Mouse (Mus musculus): ENCODE measurements around the gene Car6. TPM values are rescaled to one million over a fixed set of nuclear protein-coding genes. Genes with fewer than 3 reads are reported as not detected.
A peak's percentile ranks its signal among the peaks of the same experiment; 100 is the strongest.

Gene Car6
- polyA plus RNA-seq, 1 experiment from 2014 or later: not detected

DNA sequence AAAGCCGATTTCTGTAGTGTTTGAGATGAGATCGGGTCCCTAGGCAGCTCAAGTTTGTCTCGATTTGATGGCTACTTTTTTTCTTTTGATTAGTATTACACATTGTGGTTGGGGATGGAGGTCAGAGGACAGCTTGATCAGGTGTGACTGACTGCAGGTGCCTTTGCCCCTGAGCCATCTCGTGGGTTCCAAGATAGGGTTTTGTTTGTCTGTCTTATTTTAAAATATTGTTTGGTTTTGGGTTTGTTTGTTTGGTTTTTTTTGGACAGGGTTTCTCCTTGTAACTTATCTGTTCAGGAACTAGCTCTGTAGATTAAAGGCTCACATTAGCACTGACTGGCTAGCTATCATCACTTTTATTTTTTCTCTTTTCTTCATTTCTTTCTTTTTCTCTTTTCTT lies 34.5 kb upstream of the Car6 start:
- peaks cover 5% of the 10 kb centered on the region for H3K36me3 ChIP-seq (ENCODE audit: control insufficient read depth, insufficient read depth, low read length)
- no peaks in the 10 kb centered on the region for H3K9me3 ChIP-seq (ENCODE audit: control insufficient read depth, low read depth, low read length)
- H3K27ac ChIP-seq (ENCODE audit: low read length): peak overlapping the region; percentile 35; the same call in 1 of the 2 replicates
- peaks cover 29% of the 10 kb centered on the region for H3K4me1 ChIP-seq (ENCODE audit: control insufficient read depth, insufficient read depth, low read length)
- H3K4me2 ChIP-seq (replicated peaks; ENCODE audit: low read depth, low read length): no peak overlapping the region
- no peak overlapping the region for H3K4me3 ChIP-seq (ENCODE audit: low read depth, low read length)
- ATAC-seq (ENCODE audit: insufficient number of reproducible peaks, insufficient read depth, low FRiP score, low read depth): no peak
- 83% methylated on average over 4 of the region's 4 CpGs for WGBS
- H3K27me3 ChIP-seq (ENCODE audit: control insufficient read depth, insufficient read depth, low read length): no peaks in the 10 kb centered on the region
- no peak overlapping the region for H3K9ac ChIP-seq (replicated peaks; ENCODE audit: low read depth, low read length)

DNA sequence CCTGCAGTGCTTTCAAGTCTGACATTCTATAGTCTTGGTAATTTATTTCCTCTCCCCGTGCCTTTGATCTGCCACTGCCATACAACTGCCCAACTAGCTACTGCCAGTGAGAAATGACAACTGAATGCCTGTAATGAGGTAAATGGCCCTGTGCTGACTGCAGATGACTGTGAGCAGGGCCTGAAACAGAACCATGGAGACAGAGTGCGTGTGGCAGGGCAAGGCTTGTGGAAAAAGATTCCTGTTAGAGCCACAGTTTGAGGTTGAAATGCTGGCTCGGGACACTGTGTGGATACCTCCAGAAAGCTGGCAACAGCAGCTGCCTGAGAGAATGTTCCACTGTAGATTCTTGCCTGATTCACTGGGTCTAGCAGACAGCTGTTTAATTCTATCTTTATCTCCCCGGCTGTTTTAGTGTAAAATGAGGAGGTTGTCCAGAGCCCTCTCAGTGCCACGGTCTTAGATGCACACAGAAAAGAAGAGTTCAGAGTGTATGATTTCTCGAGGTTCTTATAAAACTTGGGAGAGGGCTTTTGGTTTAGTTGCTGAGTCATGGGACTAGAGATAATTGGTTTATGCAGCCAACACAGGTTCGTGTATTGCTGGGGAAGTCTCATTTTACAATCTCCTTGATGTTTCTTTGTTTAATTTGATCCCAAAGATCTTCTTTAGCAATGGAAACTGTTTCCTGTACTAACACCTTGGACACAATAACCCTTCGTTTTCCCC lies 33.6 kb upstream of the Car6 start:
- peaks cover 35% of the 10 kb centered on the region for H3K4me1 ChIP-seq (ENCODE audit: control insufficient read depth, insufficient read depth, low read length)
- no peak for ATAC-seq (ENCODE audit: insufficient number of reproducible peaks, insufficient read depth, low FRiP score, low read depth)
- H3K4me3 ChIP-seq (ENCODE audit: low read depth, low read length): no peak overlapping the region
- no peak overlapping the region for H3K9ac ChIP-seq (replicated peaks; ENCODE audit: low read depth, low read length)
- 38% methylated on average over 8 of the region's 8 CpGs for WGBS
- no peak overlapping the region for H3K4me2 ChIP-seq (replicated peaks; ENCODE audit: low read depth, low read length)
- peak overlapping the region; percentile 35; the same call in 1 of the 2 replicates for H3K27ac ChIP-seq (ENCODE audit: low read length)
- H3K36me3 ChIP-seq (ENCODE audit: control insufficient read depth, insufficient read depth, low read length): no peaks in the 10 kb centered on the region
- no peaks in the 10 kb centered on the region for H3K27me3 ChIP-seq (ENCODE audit: control insufficient read depth, insufficient read depth, low read length)
- no peaks in the 10 kb centered on the region for H3K9me3 ChIP-seq (ENCODE audit: control insufficient read depth, low read depth, low read length)

DNA sequence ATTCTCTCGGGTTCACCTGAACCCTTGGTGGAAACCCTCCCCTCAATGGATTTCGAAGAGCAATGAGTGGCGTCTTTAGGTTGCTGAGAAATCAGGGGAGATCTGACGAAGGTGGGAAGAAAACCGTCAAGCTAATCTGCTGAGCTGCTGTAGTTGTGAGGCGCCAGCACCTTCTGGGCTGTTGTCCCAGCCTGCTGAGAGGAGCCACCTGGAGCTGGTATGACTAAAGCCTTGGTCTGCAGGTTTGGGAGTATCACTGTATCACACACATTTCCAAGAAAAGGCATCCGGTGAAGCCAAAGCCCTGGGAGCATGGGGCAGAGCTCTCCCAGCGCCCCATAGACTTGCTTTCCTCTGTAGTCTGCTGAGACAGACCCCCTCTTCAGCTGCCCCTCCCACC lies 30.7 kb upstream of the Car6 start:
- Histone ChIP-seq H3K9ac (replicated peaks; ENCODE audit: low read depth, low read length) (no peak overlapping the region), H3K4me1 (ENCODE audit: control insufficient read depth, insufficient read depth, low read length) (peaks cover 19% of the 10 kb centered on the region), H3K36me3 (ENCODE audit: control insufficient read depth, insufficient read depth, low read length) (no peaks in the 10 kb centered on the region), H3K4me2 (replicated peaks; ENCODE audit: low read depth, low read length) (no peak overlapping the region), H3K4me3 (ENCODE audit: low read depth, low read length) (no peak overlapping the region), H3K9me3 (ENCODE audit: control insufficient read depth, low read depth, low read length) (no peaks in the 10 kb centered on the region), H3K27me3 (ENCODE audit: control insufficient read depth, insufficient read depth, low read length) (no peaks in the 10 kb centered on the region), H3K27ac (ENCODE audit: low read length) (peak overlapping the region; percentile 39; the same call in 1 of the 2 replicates)
- no peak for ATAC-seq (ENCODE audit: insufficient number of reproducible peaks, insufficient read depth, low FRiP score, low read depth)
- WGBS: 30% methylated on average over 8 of the region's 8 CpGs

DNA sequence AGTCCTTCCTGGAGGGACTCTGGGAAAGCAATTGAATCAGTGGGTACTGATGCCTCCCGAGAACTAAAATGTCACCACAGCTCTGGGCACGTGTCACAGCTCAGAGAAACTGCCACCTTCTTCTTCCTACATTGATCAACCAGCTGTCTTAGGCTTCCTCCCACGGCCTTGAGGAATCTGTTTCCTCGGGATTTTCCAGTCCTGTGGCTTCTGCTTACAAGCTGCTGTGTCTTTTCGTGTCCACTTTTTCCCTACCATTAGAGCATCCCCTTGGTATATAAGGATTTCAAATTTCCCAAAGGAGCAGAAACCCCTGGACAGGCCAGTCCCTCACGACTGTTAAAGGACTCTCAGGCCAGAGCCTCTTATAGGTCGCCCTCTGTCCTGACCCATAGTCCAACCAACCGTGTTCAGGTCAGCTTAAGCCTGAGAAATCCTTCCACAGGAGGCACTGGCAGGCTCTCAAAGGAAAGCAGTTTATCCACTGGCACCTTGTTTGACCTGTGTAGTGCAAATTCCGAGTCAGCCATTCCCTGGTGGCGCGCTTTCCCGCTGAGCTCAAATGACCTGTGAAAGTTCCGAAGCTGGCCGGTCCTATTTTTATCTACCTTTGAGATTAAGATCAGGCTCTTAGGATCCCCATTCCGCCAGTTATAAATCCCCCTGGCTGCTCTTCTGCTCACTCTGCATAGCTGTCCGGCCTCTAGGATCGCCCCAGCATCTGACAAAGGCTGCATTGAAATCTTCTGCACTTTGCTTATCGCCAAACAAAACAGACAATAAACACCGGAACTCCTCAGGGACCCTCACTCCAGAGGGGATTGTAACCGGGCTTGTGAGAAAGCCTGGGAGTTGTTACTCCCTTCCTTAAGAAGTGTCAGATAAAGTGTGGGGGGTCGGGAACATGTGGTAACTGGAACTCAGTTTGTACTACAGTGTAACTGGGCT lies 29.6 kb upstream of the Car6 start:
- Histone ChIP-seq H3K4me1 (ENCODE audit: control insufficient read depth, insufficient read depth, low read length) (peaks cover 19% of the 10 kb centered on the region), H3K4me3 (ENCODE audit: low read depth, low read length) (no peak overlapping the region), H3K9me3 (ENCODE audit: control insufficient read depth, low read depth, low read length) (no peaks in the 10 kb centered on the region), H3K27ac (ENCODE audit: low read length) (peak overlapping the region; percentile 44; the same call in 1 of the 2 replicates), H3K4me2 (replicated peaks; ENCODE audit: low read depth, low read length) (no peak overlapping the region), H3K36me3 (ENCODE audit: control insufficient read depth, insufficient read depth, low read length) (no peaks in the 10 kb centered on the region), H3K27me3 (ENCODE audit: control insufficient read depth, insufficient read depth, low read length) (no peaks in the 10 kb centered on the region), H3K9ac (replicated peaks; ENCODE audit: low read depth, low read length) (no peak overlapping the region)
- WGBS: 21% methylated on average over 21 of the region's 21 CpGs
- no peak for ATAC-seq (ENCODE audit: insufficient number of reproducible peaks, insufficient read depth, low FRiP score, low read depth)

- Histone ChIP-seq H3K4me3 (ENCODE audit: low read depth, low read length) (no peak overlapping the region), H3K4me1 (ENCODE audit: control insufficient read depth, insufficient read depth, low read length) (peaks cover 19% of the 10 kb centered on the region), H3K36me3 (ENCODE audit: control insufficient read depth, insufficient read depth, low read length) (no peaks in the 10 kb centered on the region), H3K4me2 (replicated peaks; ENCODE audit: low read depth, low read length) (no peak overlapping the region), H3K27ac (ENCODE audit: low read length) (no peak overlapping the region), H3K9ac (replicated peaks; ENCODE audit: low read depth, low read length) (no peak overlapping the region), H3K27me3 (ENCODE audit: control insufficient read depth, insufficient read depth, low read length) (no peaks in the 10 kb centered on the region), H3K9me3 (ENCODE audit: control insufficient read depth, low read depth, low read length) (no peaks in the 10 kb centered on the region)
- 33% methylated on average over 6 of the region's 15 CpGs for WGBS
- ATAC-seq (ENCODE audit: insufficient number of reproducible peaks, insufficient read depth, low FRiP score, low read depth): no peak
Measured at GRCm38 (mm10) chr4:150229747-150230390, 28.7 kb upstream of the Car6 start.

GRCm38 (mm10) chr4:150228581-150229348 lies 27.6 kb upstream of the Car6 start:
- no peak for ATAC-seq (ENCODE audit: insufficient number of reproducible peaks, insufficient read depth, low FRiP score, low read depth)
- WGBS: 42% methylated on average over 7 of the region's 7 CpGs
- H3K36me3 ChIP-seq (ENCODE audit: control insufficient read depth, insufficient read depth, low read length): no peaks in the 10 kb centered on the region
- no peak overlapping the region for H3K4me3 ChIP-seq (ENCODE audit: low read depth, low read length)
- no peaks in the 10 kb centered on the region for H3K9me3 ChIP-seq (ENCODE audit: control insufficient read depth, low read depth, low read length)
- no peak overlapping the region for H3K27ac ChIP-seq (ENCODE audit: low read length)
- no peak overlapping the region for H3K4me2 ChIP-seq (replicated peaks; ENCODE audit: low read depth, low read length)
- no peaks in the 10 kb centered on the region for H3K27me3 ChIP-seq (ENCODE audit: control insufficient read depth, insufficient read depth, low read length)
- no peak overlapping the region for H3K9ac ChIP-seq (replicated peaks; ENCODE audit: low read depth, low read length)
- peaks cover 19% of the 10 kb centered on the region for H3K4me1 ChIP-seq (ENCODE audit: control insufficient read depth, insufficient read depth, low read length)

- no peak overlapping the region for H3K4me3 ChIP-seq (ENCODE audit: low read depth, low read length)
- 50% methylated on average over 7 of the region's 7 CpGs for WGBS
- no peaks in the 10 kb centered on the region for H3K36me3 ChIP-seq (ENCODE audit: control insufficient read depth, insufficient read depth, low read length)
- no peak overlapping the region for H3K9ac ChIP-seq (replicated peaks; ENCODE audit: low read depth, low read length)
- no peaks in the 10 kb centered on the region for H3K9me3 ChIP-seq (ENCODE audit: control insufficient read depth, low read depth, low read length)
- peaks cover 16% of the 10 kb centered on the region for H3K4me1 ChIP-seq (ENCODE audit: control insufficient read depth, insufficient read depth, low read length)
- no peak overlapping the region for H3K4me2 ChIP-seq (replicated peaks; ENCODE audit: low read depth, low read length)
- no peak overlapping the region for H3K27ac ChIP-seq (ENCODE audit: low read length)
- no peak for ATAC-seq (ENCODE audit: insufficient number of reproducible peaks, insufficient read depth, low FRiP score, low read depth)
- no peaks in the 10 kb centered on the region for H3K27me3 ChIP-seq (ENCODE audit: control insufficient read depth, insufficient read depth, low read length)
Measured at GRCm38 (mm10) chr4:150226818-150227688, 25.9 kb upstream of the Car6 start.

Measured in stomach, embryonic 14.5 days (tissue).